Mouse (Mus musculus) erythroblast, embryonic 14.5 days (primary cell): ENCODE results near the gene Fosl1.

Experiments
- GATA1 ChIP-seq: IDR thresholded peaks from 2 replicates; pipeline ENCODE4 v1.6.1; 2012; ENCODE audit warnings: low read length, inconsistent platforms, mixed read lengths
- TAL1 ChIP-seq: IDR thresholded peaks from 3 replicates; pipeline ENCODE4 v1.6.1; 2012; ENCODE audit warnings: low read length, inconsistent platforms, mixed read lengths

DNA sequence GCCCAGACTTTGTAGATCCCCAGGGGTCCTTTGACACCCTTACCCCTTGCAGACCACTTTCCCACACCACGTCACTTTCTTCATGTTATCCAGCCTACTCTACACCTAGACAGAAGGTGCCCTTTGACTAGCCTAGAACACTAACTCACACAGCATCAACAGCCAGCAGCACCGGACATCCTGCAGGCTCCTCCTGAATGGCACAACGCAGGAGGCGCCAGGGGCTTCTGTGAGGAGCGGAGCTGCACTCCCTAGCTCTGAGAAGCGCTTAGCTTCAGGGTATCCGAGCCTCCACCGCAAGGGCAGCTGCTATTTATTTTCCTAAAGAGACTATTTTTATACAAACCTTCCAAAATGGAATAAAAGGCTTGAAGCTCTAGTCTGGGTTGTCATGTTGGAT lies 8.2 kb downstream of the Fosl1 start:
- TF ChIP-seq TAL1 (no peak), GATA1 (no peak)
